Mouse (Mus musculus): ENCODE measurements at regions not wholly inside any gene's neighbourhood (a gene's known extent, or its start where the extent isn't known, plus 50 kb on each side); places are given as distances from the start of the nearest gene placed in this dataset.
A peak's percentile ranks its signal among the peaks of the same experiment; 100 is the strongest.

- no peak for ATAC-seq (ENCODE audit: low FRiP score, low TSS enrichment)
- Histone ChIP-seq H3K4me1 (ENCODE audit: control insufficient read depth, insufficient read depth, low read length) (no peaks in the 10 kb centered on the region), H3K4me2 (replicated peaks; ENCODE audit: low read depth, low read length) (no peak overlapping the region), H3K36me3 (ENCODE audit: control insufficient read depth, insufficient read depth, low read length) (no peaks in the 10 kb centered on the region), H3K4me3 (ENCODE audit: low read length) (no peak overlapping the region), H3K9me3 (ENCODE audit: control insufficient read depth, low read length) (no peaks in the 10 kb centered on the region), H3K27ac (ENCODE audit: low read depth, low read length) (no peak overlapping the region), H3K9ac (ENCODE audit: low read depth, low read length) (no peak overlapping the region), H3K27me3 (ENCODE audit: control insufficient read depth, insufficient read depth, low read length) (no peaks in the 10 kb centered on the region)
- 52% methylated on average over 1 of the region's 1 CpGs for WGBS
Observed at GRCm38 (mm10) chr11:32937167-32937566, 112.8 kb upstream of the Smim23 start.

- no peak overlapping the region for H3K4me2 ChIP-seq (replicated peaks; ENCODE audit: low read depth, low read length)
- no peaks in the 10 kb centered on the region for H3K9me3 ChIP-seq (ENCODE audit: control insufficient read depth, low read length)
- H3K27me3 ChIP-seq (ENCODE audit: control insufficient read depth, insufficient read depth, low read length): no peaks in the 10 kb centered on the region
- H3K27ac ChIP-seq (ENCODE audit: low read depth, low read length): no peak overlapping the region
- no peak overlapping the region for H3K4me3 ChIP-seq (ENCODE audit: low read length)
- no peaks in the 10 kb centered on the region for H3K36me3 ChIP-seq (ENCODE audit: control insufficient read depth, insufficient read depth, low read length)
- 18% methylated on average over 9 of the region's 9 CpGs for WGBS
- peaks cover 3% of the 10 kb centered on the region; the same call in 1 of the 2 replicates for H3K4me1 ChIP-seq (ENCODE audit: control insufficient read depth, insufficient read depth, low read length)
- H3K9ac ChIP-seq (ENCODE audit: low read depth, low read length): no peak overlapping the region
- ATAC-seq (ENCODE audit: low FRiP score, low TSS enrichment): no peak
Observed at GRCm38 (mm10) chr11:32931928-32932327, 107.5 kb upstream of the Smim23 start.

GRCm38 (mm10) chr11:32931018-32931417 is 106.6 kb upstream of the Smim23 start:
- peak; percentile 78 for ATAC-seq (ENCODE audit: low FRiP score, low TSS enrichment)
- Histone ChIP-seq H3K9ac (ENCODE audit: low read depth, low read length) (no peak overlapping the region), H3K27ac (ENCODE audit: low read depth, low read length) (no peak overlapping the region), H3K27me3 (ENCODE audit: control insufficient read depth, insufficient read depth, low read length) (no peaks in the 10 kb centered on the region), H3K4me3 (ENCODE audit: low read length) (peak overlapping the region; percentile 1; the same call in 1 of the 2 replicates), H3K4me1 (ENCODE audit: control insufficient read depth, insufficient read depth, low read length) (peaks cover 8% of the 10 kb centered on the region; the same call in 1 of the 2 replicates), H3K36me3 (ENCODE audit: control insufficient read depth, insufficient read depth, low read length) (no peaks in the 10 kb centered on the region), H3K9me3 (ENCODE audit: control insufficient read depth, low read length) (no peaks in the 10 kb centered on the region), H3K4me2 (replicated peaks; ENCODE audit: low read depth, low read length) (peak overlapping the region; percentile 20)
- 4% methylated on average over 14 of the region's 14 CpGs for WGBS

GRCm38 (mm10) chr11:32928837-32929236 is 104.4 kb upstream of the Smim23 start:
- Histone ChIP-seq H3K4me1 (ENCODE audit: control insufficient read depth, insufficient read depth, low read length) (peaks cover 14% of the 10 kb centered on the region; the same call in 1 of the 2 replicates), H3K27me3 (ENCODE audit: control insufficient read depth, insufficient read depth, low read length) (no peaks in the 10 kb centered on the region), H3K9ac (ENCODE audit: low read depth, low read length) (no peak overlapping the region), H3K4me2 (replicated peaks; ENCODE audit: low read depth, low read length) (no peak overlapping the region), H3K4me3 (ENCODE audit: low read length) (no peak overlapping the region), H3K36me3 (ENCODE audit: control insufficient read depth, insufficient read depth, low read length) (no peaks in the 10 kb centered on the region), H3K27ac (ENCODE audit: low read depth, low read length) (no peak overlapping the region), H3K9me3 (ENCODE audit: control insufficient read depth, low read length) (no peaks in the 10 kb centered on the region)
- ATAC-seq (ENCODE audit: low FRiP score, low TSS enrichment): no peak
- whole genome bisulfite sequencing: 72% methylated on average over 2 of the region's 2 CpGs

GRCm38 (mm10) chr11:32925421-32926271 is 101.2 kb upstream of the Smim23 start:
- Histone ChIP-seq H3K9me3 (ENCODE audit: control insufficient read depth, low read length) (no peaks in the 10 kb centered on the region), H3K4me3 (ENCODE audit: low read length) (peak overlapping the region; percentile 25), H3K4me2 (replicated peaks; ENCODE audit: low read depth, low read length) (peak overlapping the region; percentile 43), H3K9ac (ENCODE audit: low read depth, low read length) (0 out of 2 replicates have a peak overlapping the region, but pooled peaks have one; percentile 31), H3K27me3 (ENCODE audit: control insufficient read depth, insufficient read depth, low read length) (no peaks in the 10 kb centered on the region), H3K4me1 (ENCODE audit: control insufficient read depth, insufficient read depth, low read length) (peaks cover 11% of the 10 kb centered on the region; the same call in 1 of the 2 replicates), H3K27ac (ENCODE audit: low read depth, low read length) (0 out of 2 replicates have a peak overlapping the region, but pooled peaks have one; percentile 1), H3K36me3 (ENCODE audit: control insufficient read depth, insufficient read depth, low read length) (no peaks in the 10 kb centered on the region)
- 2% methylated on average over 33 of the region's 33 CpGs for WGBS
- ATAC-seq (ENCODE audit: low FRiP score, low TSS enrichment): peak; percentile 86

GRCm38 (mm10) chr11:32924932-32925331 is 100.5 kb upstream of the Smim23 start:
- no peak overlapping the region for H3K9ac ChIP-seq (ENCODE audit: low read depth, low read length)
- H3K4me2 ChIP-seq (replicated peaks; ENCODE audit: low read depth, low read length): peak overlapping the region; percentile 43; the same call in 1 of the 2 replicates
- no peak overlapping the region for H3K27ac ChIP-seq (ENCODE audit: low read depth, low read length)

GRCm38 (mm10) chr11:32913071-32913470 is 88.7 kb upstream of the Smim23 start:
- Histone ChIP-seq H3K9me3 (ENCODE audit: control insufficient read depth, low read length) (no peaks in the 10 kb centered on the region), H3K4me3 (ENCODE audit: low read length) (no peak overlapping the region), H3K9ac (ENCODE audit: low read depth, low read length) (no peak overlapping the region), H3K36me3 (ENCODE audit: control insufficient read depth, insufficient read depth, low read length) (no peaks in the 10 kb centered on the region), H3K4me2 (replicated peaks; ENCODE audit: low read depth, low read length) (no peak overlapping the region), H3K27me3 (ENCODE audit: control insufficient read depth, insufficient read depth, low read length) (no peaks in the 10 kb centered on the region), H3K4me1 (ENCODE audit: control insufficient read depth, insufficient read depth, low read length) (peaks cover 4% of the 10 kb centered on the region), H3K27ac (ENCODE audit: low read depth, low read length) (no peak overlapping the region)
- WGBS: 89% methylated on average over 3 of the region's 3 CpGs
- no peak for ATAC-seq (ENCODE audit: low FRiP score, low TSS enrichment)

More at GRCm38 (mm10) chr11:32924932-32925331, 100.5 kb upstream of the Smim23 start:
- Histone ChIP-seq H3K4me3 (ENCODE audit: low read length) (no peak overlapping the region), H3K9me3 (ENCODE audit: control insufficient read depth, low read length) (no peaks in the 10 kb centered on the region), H3K36me3 (ENCODE audit: control insufficient read depth, insufficient read depth, low read length) (no peaks in the 10 kb centered on the region), H3K27me3 (ENCODE audit: control insufficient read depth, insufficient read depth, low read length) (no peaks in the 10 kb centered on the region), H3K4me1 (ENCODE audit: control insufficient read depth, insufficient read depth, low read length) (peaks cover 11% of the 10 kb centered on the region; the same call in 1 of the 2 replicates)
- WGBS: 70% methylated on average over 7 of the region's 7 CpGs
- no peak for ATAC-seq (ENCODE audit: low FRiP score, low TSS enrichment)

- 88% methylated on average over 4 of the region's 4 CpGs for WGBS
- no peak overlapping the region for H3K4me3 ChIP-seq (ENCODE audit: low read length)
- H3K27me3 ChIP-seq (ENCODE audit: control insufficient read depth, insufficient read depth, low read length): no peaks in the 10 kb centered on the region
- no peak overlapping the region for H3K4me2 ChIP-seq (replicated peaks; ENCODE audit: low read depth, low read length)
- H3K36me3 ChIP-seq (ENCODE audit: control insufficient read depth, insufficient read depth, low read length): no peaks in the 10 kb centered on the region
- H3K4me1 ChIP-seq (ENCODE audit: control insufficient read depth, insufficient read depth, low read length): peaks cover 8% of the 10 kb centered on the region
- H3K9ac ChIP-seq (ENCODE audit: low read depth, low read length): no peak overlapping the region
- no peak for ATAC-seq (ENCODE audit: low FRiP score, low TSS enrichment)
- H3K27ac ChIP-seq (ENCODE audit: low read depth, low read length): no peak overlapping the region
- H3K9me3 ChIP-seq (ENCODE audit: control insufficient read depth, low read length): no peaks in the 10 kb centered on the region
Observed at GRCm38 (mm10) chr11:32911791-32912190, 87.4 kb upstream of the Smim23 start.

GRCm38 (mm10) chr11:32908723-32909411 is 84.5 kb upstream of the Smim23 start:
- no peaks in the 10 kb centered on the region for H3K9me3 ChIP-seq (ENCODE audit: control insufficient read depth, low read length)
- WGBS: 70% methylated on average over 14 of the region's 14 CpGs
- no peak overlapping the region for H3K4me2 ChIP-seq (replicated peaks; ENCODE audit: low read depth, low read length)
- H3K4me3 ChIP-seq (ENCODE audit: low read length): no peak overlapping the region
- H3K9ac ChIP-seq (ENCODE audit: low read depth, low read length): no peak overlapping the region
- no peaks in the 10 kb centered on the region for H3K36me3 ChIP-seq (ENCODE audit: control insufficient read depth, insufficient read depth, low read length)
- peaks cover 8% of the 10 kb centered on the region for H3K4me1 ChIP-seq (ENCODE audit: control insufficient read depth, insufficient read depth, low read length)
- no peak for ATAC-seq (ENCODE audit: low FRiP score, low TSS enrichment)
- no peak overlapping the region for H3K27ac ChIP-seq (ENCODE audit: low read depth, low read length)
- H3K27me3 ChIP-seq (ENCODE audit: control insufficient read depth, insufficient read depth, low read length): no peaks in the 10 kb centered on the region

Measured in kidney, embryonic 14.5 days (tissue).